Mouse (Mus musculus) ES-Bruce4 (cell line): ENCODE measurements at regions not wholly inside any gene's neighbourhood (a gene's known extent, or its start where the extent isn't known, plus 50 kb on each side); places are given as distances from the start of the nearest gene placed in this dataset.

ENCODE experiments used
- H3K27ac ChIP-seq: 2 replicates; pipeline ENCODE4 v1.5.1; 2012; ENCODE audit warnings: low read length, inconsistent platforms; ENCODE audit not compliant: insufficient read depth
- H3K27me3 ChIP-seq: 2 replicates; pipeline ENCODE4 v1.6.1; 2012; ENCODE audit warnings: mild to moderate bottlenecking, low read length, inconsistent platforms; ENCODE audit not compliant: control insufficient read depth, poor library complexity, insufficient read depth, severe bottlenecking
- H3K36me3 ChIP-seq: 2 replicates; pipeline ENCODE4 v1.6.1; 2012; ENCODE audit warnings: inconsistent platforms, mild to moderate bottlenecking, low read length, moderate library complexity; ENCODE audit not compliant: control insufficient read depth, poor library complexity, insufficient read depth, severe bottlenecking
- H3K4me1 ChIP-seq: one replicate; pipeline ENCODE4 v1.8.1; 2011; ENCODE audit warnings: low read length; ENCODE audit not compliant: control insufficient read depth, insufficient read depth
- H3K4me3 ChIP-seq: 2 replicates; pipeline ENCODE4 v1.5.1; 2011; ENCODE audit warnings: low read depth, mild to moderate bottlenecking, low read length
- H3K9ac ChIP-seq: 2 replicates; pipeline ENCODE4 v1.6.1; 2012; ENCODE audit warnings: low read depth, mild to moderate bottlenecking, inconsistent platforms; ENCODE audit not compliant: poor library complexity, severe bottlenecking
- H3K9me3 ChIP-seq: replicated peaks from 2 replicates; pipeline ENCODE4 v1.6.1; 2012; ENCODE audit warnings: mild to moderate bottlenecking, low read length, inconsistent platforms; ENCODE audit not compliant: control insufficient read depth, poor library complexity, insufficient read depth, severe bottlenecking
- CTCF ChIP-seq: IDR thresholded peaks from one replicate; pipeline ENCODE4 v1.8.1; 2011; ENCODE audit warnings: low read depth, low read length
- EP300 ChIP-seq: IDR thresholded peaks from 2 replicates; pipeline ENCODE4 v1.6.1; 2011; ENCODE audit warnings: low read depth, low read length; ENCODE audit not compliant: insufficient read depth
- POLR2A ChIP-seq: IDR thresholded peaks from one replicate; pipeline ENCODE4 v1.8.1; 2011; ENCODE audit warnings: low read length; ENCODE audit not compliant: insufficient read depth

GRCm38 (mm10) chr12:35736427-35736826 lies 189.0 kb upstream of the Agr3 start:
- no peaks in the 10 kb centered on the region for H3K4me1 ChIP-seq
- no peaks in the 10 kb centered on the region for H3K27me3 ChIP-seq
- no peaks in the 10 kb centered on the region for H3K9me3 ChIP-seq
- no peak overlapping the region for H3K9ac ChIP-seq
- H3K4me3 ChIP-seq = no peak overlapping the region
- no peaks in the 10 kb centered on the region for H3K36me3 ChIP-seq
- no peak overlapping the region for H3K27ac ChIP-seq
- TF ChIP-seq CTCF (no peak), POLR2A (no peak), EP300 (no peak)

GRCm38 (mm10) chr12:35735002-35735401 lies 190.4 kb upstream of the Agr3 start:
- no peak overlapping the region for H3K27ac ChIP-seq
- no peaks in the 10 kb centered on the region for H3K36me3 ChIP-seq
- H3K9ac ChIP-seq = no peak overlapping the region
- H3K4me1 ChIP-seq = no peaks in the 10 kb centered on the region
- TF ChIP-seq EP300 = no peak
- no peak for TF ChIP-seq POLR2A
- TF ChIP-seq CTCF = no peak
- no peak overlapping the region for H3K4me3 ChIP-seq
- no peaks in the 10 kb centered on the region for H3K9me3 ChIP-seq
- no peaks in the 10 kb centered on the region for H3K27me3 ChIP-seq

- no peaks in the 10 kb centered on the region for H3K4me1 ChIP-seq
- H3K27me3 ChIP-seq = no peaks in the 10 kb centered on the region
- H3K36me3 ChIP-seq = no peaks in the 10 kb centered on the region
- H3K27ac ChIP-seq = no peak overlapping the region
- H3K4me3 ChIP-seq = no peak overlapping the region
- no peak overlapping the region for H3K9ac ChIP-seq
- TF ChIP-seq EP300 (no peak), POLR2A (no peak), CTCF (no peak)
- no peaks in the 10 kb centered on the region for H3K9me3 ChIP-seq
Measured at GRCm38 (mm10) chr12:35734371-35734770, 191.0 kb upstream of the Agr3 start.

- no peaks in the 10 kb centered on the region for H3K4me1 ChIP-seq
- no peak overlapping the region for H3K9ac ChIP-seq
- H3K9me3 ChIP-seq = no peaks in the 10 kb centered on the region
- no peak overlapping the region for H3K4me3 ChIP-seq
- H3K27ac ChIP-seq = no peak overlapping the region
- TF ChIP-seq POLR2A = no peak
- no peaks in the 10 kb centered on the region for H3K36me3 ChIP-seq
- H3K27me3 ChIP-seq = no peaks in the 10 kb centered on the region
Measured at GRCm38 (mm10) chr12:35733580-35733979, 191.8 kb upstream of the Agr3 start.

GRCm38 (mm10) chr12:35725910-35726309 lies 191.1 kb upstream of the Ahr start:
- no peak overlapping the region for H3K4me3 ChIP-seq
- no peaks in the 10 kb centered on the region for H3K9me3 ChIP-seq
- H3K4me1 ChIP-seq = no peaks in the 10 kb centered on the region
- TF ChIP-seq EP300 (no peak), POLR2A (no peak), CTCF (no peak)
- H3K27ac ChIP-seq = no peak overlapping the region
- no peaks in the 10 kb centered on the region; the same call in 1 of the 2 replicates for H3K27me3 ChIP-seq
- H3K9ac ChIP-seq = no peak overlapping the region
- H3K36me3 ChIP-seq = no peaks in the 10 kb centered on the region

GRCm38 (mm10) chr12:35724132-35724531 lies 189.3 kb upstream of the Ahr start:
- Histone ChIP-seq H3K36me3 (no peaks in the 10 kb centered on the region), H3K9me3 (no peaks in the 10 kb centered on the region), H3K27ac (no peak overlapping the region), H3K27me3 (no peaks in the 10 kb centered on the region; the same call in 1 of the 2 replicates), H3K9ac (no peak overlapping the region), H3K4me3 (no peak overlapping the region), H3K4me1 (no peaks in the 10 kb centered on the region)
- TF ChIP-seq POLR2A (no peak), CTCF (no peak), EP300 (no peak)

- Histone ChIP-seq H3K4me1 (no peaks in the 10 kb centered on the region), H3K4me3 (no peak overlapping the region), H3K36me3 (no peaks in the 10 kb centered on the region), H3K9ac (no peak overlapping the region), H3K27ac (no peak overlapping the region), H3K9me3 (no peaks in the 10 kb centered on the region), H3K27me3 (no peaks in the 10 kb centered on the region)
- TF ChIP-seq CTCF (no peak), EP300 (no peak), POLR2A (no peak)
Measured at GRCm38 (mm10) chr12:35712671-35713070, 177.8 kb upstream of the Ahr start.
